Mouse (Mus musculus) CH12.LX (cell line): ENCODE measurements around the gene Klhl3. TPM values are rescaled to one million over a fixed set of nuclear protein-coding genes. Genes with fewer than 3 reads are reported as not detected.

ENCODE experiments used
- DNase-seq: peaks from one replicate; pipeline ENCODE4 v3.0.0-alpha.2; 2013; ENCODE audit errors: extremely low read depth
- H3K27ac ChIP-seq: 2 replicates; pipeline ENCODE4 v1.5.1; 2012; ENCODE audit warnings: low read depth, mild to moderate bottlenecking, control low read depth, moderate library complexity; ENCODE audit not compliant: insufficient read depth
- H3K27me3 ChIP-seq: replicated peaks from 2 replicates; pipeline ENCODE3; 2012; ENCODE audit warnings: inconsistent platforms
- H3K36me3 ChIP-seq, 2 experiments: replicated peaks in 1 of 2; 2 replicates each; pipeline versions ENCODE3 to v1.6.1; 2012; ENCODE audit warnings: inconsistent platforms in 1 of 2, low read length in 1 of 2, mild to moderate bottlenecking in 1 of 2, mixed read lengths in 1 of 2, moderate library complexity in 1 of 2; ENCODE audit not compliant: control insufficient read depth in 1 of 2, insufficient read depth in 1 of 2
- H3K4me1 ChIP-seq, 2 experiments: 2 replicates each; pipeline ENCODE4 v1.6.1; 2012; ENCODE audit warnings: inconsistent platforms in 1 of 2, moderate library complexity in 1 of 2; ENCODE audit not compliant: insufficient read depth in 2 of 2, control insufficient read depth in 1 of 2
- H3K4me2 ChIP-seq: 2 replicates; pipeline ENCODE4 v1.6.1; 2012; ENCODE audit warnings: low read depth, mild to moderate bottlenecking, control low read depth; ENCODE audit not compliant: poor library complexity, insufficient read depth, severe bottlenecking
- H3K4me3 ChIP-seq, 3 experiments: fragments of 150-350 bp in 1 of 3; sonication (generic) in 1 of 3; replicated peaks in 1 of 3; 2 replicates each; pipeline versions ENCODE3 to v1.5.1; 2011 to 2012; ENCODE audit warnings: low read depth in 2 of 3, low read length in 2 of 3, mild to moderate bottlenecking in 2 of 3, moderate library complexity in 2 of 3, control low read depth in 1 of 3, improper control_type of control experiment in 1 of 3, inconsistent platforms in 1 of 3, mixed read lengths in 1 of 3; ENCODE audit not compliant: poor library complexity in 1 of 3
- H3K79me2 ChIP-seq: replicated peaks from 2 replicates; pipeline ENCODE4 v1.6.1; 2012; ENCODE audit warnings: mild to moderate bottlenecking, moderate library complexity; ENCODE audit not compliant: control insufficient read depth, poor library complexity, insufficient read depth, severe bottlenecking; ENCODE audit errors: extremely low read depth
- H3K9ac ChIP-seq: 2 replicates; pipeline ENCODE4 v1.6.1; 2012; ENCODE audit warnings: low read depth, mild to moderate bottlenecking, control low read depth, moderate library complexity; ENCODE audit not compliant: insufficient read depth
- H3K9me3 ChIP-seq: replicated peaks from 2 replicates; pipeline ENCODE3; 2012; ENCODE audit warnings: low read length, inconsistent platforms, mixed read lengths
- BHLHE40 ChIP-seq: IDR thresholded peaks from 2 replicates; pipeline ENCODE4 v1.6.1; 2011; ENCODE audit warnings: mild to moderate bottlenecking, low read depth, low read length, improper control_type of control experiment
- CHD1 ChIP-seq: IDR thresholded peaks from 2 replicates; pipeline ENCODE4 v1.6.1; 2012; ENCODE audit warnings: low read depth, low read length, improper control_type of control experiment, inconsistent platforms
- CHD2 ChIP-seq: IDR thresholded peaks from 2 replicates; pipeline ENCODE4 v1.6.1; 2011; ENCODE audit warnings: low read length, improper control_type of control experiment
- CTCF ChIP-seq, 2 experiments: IDR thresholded peaks in 1 of 2; conservative IDR thresholded peaks in 1 of 2; 2 replicates each; pipeline ENCODE4 v1.5.1; 2011 to 2012; ENCODE audit warnings: low read depth in 2 of 2, low read length in 2 of 2, improper control_type of control experiment in 1 of 2, inconsistent platforms in 1 of 2, mild to moderate bottlenecking in 1 of 2, moderate library complexity in 1 of 2
- E2F4 ChIP-seq: IDR thresholded peaks from 2 replicates; pipeline ENCODE4 v1.6.1; 2011; ENCODE audit warnings: low read depth, low read length, improper control_type of control experiment; ENCODE audit not compliant: insufficient replicate concordance
- ELF1 ChIP-seq: IDR thresholded peaks from 2 replicates; pipeline ENCODE4 v1.6.1; 2014; ENCODE audit warnings: low read depth, mild to moderate bottlenecking, inconsistent platforms, low read length, improper control_type of control experiment
- IRF4 ChIP-seq: IDR thresholded peaks from 2 replicates; pipeline ENCODE4 v1.6.1; 2014; ENCODE audit warnings: low read depth, mild to moderate bottlenecking, inconsistent platforms, low read length, improper control_type of control experiment
- JUND ChIP-seq: conservative IDR thresholded peaks from 2 replicates; pipeline ENCODE4 v1.6.1; 2011; ENCODE audit warnings: low read depth, low read length, improper control_type of control experiment
- MAFK ChIP-seq: IDR thresholded peaks from 2 replicates; pipeline ENCODE4 v1.6.1; 2011; ENCODE audit warnings: low read length, improper control_type of control experiment; ENCODE audit not compliant: insufficient replicate concordance
- MAX ChIP-seq: IDR thresholded peaks from 2 replicates; pipeline ENCODE4 v1.6.1; 2011; ENCODE audit warnings: low read length, improper control_type of control experiment
- MEF2A ChIP-seq: IDR thresholded peaks from 2 replicates; pipeline ENCODE4 v1.6.1; 2014; ENCODE audit warnings: low read depth, mild to moderate bottlenecking, inconsistent platforms, low read length, improper control_type of control experiment, borderline replicate concordance
- NRF1 ChIP-seq: IDR thresholded peaks from 2 replicates; pipeline ENCODE4 v1.6.1; 2014; ENCODE audit warnings: low read depth, mild to moderate bottlenecking, inconsistent platforms, low read length, improper control_type of control experiment, moderate library complexity
- POLR2A ChIP-seq: IDR thresholded peaks from 2 replicates; pipeline ENCODE4 v1.6.1; 2011; ENCODE audit warnings: low read depth, mild to moderate bottlenecking, improper control_type of control experiment, low read length
- POLR2AphosphoS2 ChIP-seq: IDR thresholded peaks from 2 replicates; pipeline ENCODE4 v1.6.1; 2011; ENCODE audit warnings: low read depth, low read length, improper control_type of control experiment
- RAD21 ChIP-seq: IDR thresholded peaks from 2 replicates; pipeline ENCODE4 v1.6.1; 2011; ENCODE audit warnings: low read depth, mild to moderate bottlenecking, low read length, improper control_type of control experiment, moderate library complexity
- RCOR1 ChIP-seq: conservative IDR thresholded peaks from 2 replicates; pipeline ENCODE4 v1.6.1; 2012; ENCODE audit warnings: low read depth, mild to moderate bottlenecking, inconsistent platforms, low read length, improper control_type of control experiment
- SMC3 ChIP-seq: IDR thresholded peaks from 2 replicates; pipeline ENCODE4 v1.6.1; 2011; ENCODE audit warnings: low read depth, low read length, improper control_type of control experiment
- USF1 ChIP-seq: IDR thresholded peaks from 2 replicates; pipeline ENCODE4 v1.6.1; 2014; ENCODE audit warnings: low read depth, mild to moderate bottlenecking, inconsistent platforms, low read length, improper control_type of control experiment
- USF2 ChIP-seq: conservative IDR thresholded peaks from 2 replicates; pipeline ENCODE4 v1.6.1; 2011; ENCODE audit warnings: low read depth, low read length, improper control_type of control experiment
- ZC3H11A ChIP-seq: IDR thresholded peaks from 2 replicates; pipeline ENCODE4 v1.6.1; 2012; ENCODE audit warnings: low read depth, mild to moderate bottlenecking, inconsistent platforms, low read length, improper control_type of control experiment
- ZMIZ1 ChIP-seq: IDR thresholded peaks from 2 replicates; pipeline ENCODE4 v1.6.1; 2012; ENCODE audit warnings: low read depth, mild to moderate bottlenecking, inconsistent platforms, low read length, improper control_type of control experiment
- ZNF384 ChIP-seq: IDR thresholded peaks from 2 replicates; pipeline ENCODE4 v1.6.1; 2012; ENCODE audit warnings: low read depth, low read length, improper control_type of control experiment, inconsistent platforms
- dilution Hi-C: fragments of 300-500 bp; cut with MboI; formaldehyde crosslinking; loops from 2 replicates; pipeline ENCODE4 v1.14.3; 2020; ENCODE audit warnings: low sequenced_read_pairs; ENCODE audit not compliant: extremely low pct_unique_long_range_greater_than_20kb, extremely low pct_ligation_motif_present
- in situ Hi-C: fragments of 300-500 bp; cut with MboI; formaldehyde crosslinking; loops from 3 replicates; pipeline ENCODE4 v1.14.3; 2019; ENCODE audit warnings: low sequenced_read_pairs, low pct_ligation_motif_present, low pct_unique_long_range_greater_than_20kb, mixed read lengths
- polyA plus RNA-seq: library from polyadenylated mRNA; unstranded; fragments of >175 nt; gene quantifications from 2 replicates; pipeline ENCODE4 v1.2.1, GENCODE M21; 2012; ENCODE audit warnings: low read depth; ENCODE audit not compliant: insufficient read length
- total RNA-seq, 2 experiments: library from RNA; depleted of rRNA; stranded (reverse); fragments of 300-350 nt in 1 of 2; fragments of >200 nt in 1 of 2; gene quantifications; 2 replicates each; pipeline ENCODE4 v1.2.3; 2012 to 2014

Gene Klhl3
- total and polyA plus RNA-seq, 3 experiments = not detected

GRCm38 (mm10) chr13:58122786-58123297 lies 9.4 kb upstream of the Klhl3 start:
- H3K4me3 ChIP-seq = no peak overlapping the region
- H3K9me3 ChIP-seq = no peaks in the 10 kb centered on the region
- no peak overlapping the region for H3K4me2 ChIP-seq
- peaks cover 0 to 11% of the 10 kb centered on the region in 2 experiments; a peak in 3 of 4 replicates for H3K4me1 ChIP-seq
- dilution Hi-C loops = no loop called here
- H3K27me3 ChIP-seq = no peaks in the 10 kb centered on the region
- DNase-seq = no peak
- in situ Hi-C loops = no loop called here
- H3K9ac ChIP-seq = no peak overlapping the region
- peaks cover 18% of the 10 kb centered on the region for H3K79me2 ChIP-seq
- no peak overlapping the region for H3K27ac ChIP-seq
- TF ChIP-seq CHD2 = no peak
- no peak for TF ChIP-seq CTCF (conservative IDR thresholded peaks at IDR 0.05 in 1 of 2, IDR thresholded peaks at IDR 0.05 in 1 of 2; ENCODE audit: low read depth in 2 of 2, low read length in 2 of 2)
- no peak for TF ChIP-seq USF2
- no peak for TF ChIP-seq ELF1
- no peak for TF ChIP-seq NRF1
- TF ChIP-seq RCOR1 = no peak
- no peak for TF ChIP-seq POLR2A
- TF ChIP-seq ZC3H11A = no peak
- peak; percentile 47 for TF ChIP-seq ZNF384
- TF ChIP-seq E2F4 = no peak
- 0 out of 2 replicates have a peak, but pooled peaks have one; percentile 9 for TF ChIP-seq BHLHE40
- TF ChIP-seq, all 38 proteins: peak for 2
- peaks cover 0 to 9% of the 10 kb centered on the region in 2 experiments for H3K36me3 ChIP-seq

- Histone ChIP-seq H3K4me3 (no peak overlapping the region), H3K9ac (no peak overlapping the region), H3K27ac (no peak overlapping the region), H3K9me3 (no peaks in the 10 kb centered on the region), H3K4me1 (peaks cover 0 to 18% of the 10 kb centered on the region in 2 experiments; a peak in 2 of 4 replicates), H3K36me3 (no peaks in the 10 kb centered on the region), H3K4me2 (0 out of 2 replicates have a peak overlapping the region, but pooled peaks have one; percentile 17), H3K27me3 (peaks cover 6% of the 10 kb centered on the region), H3K79me2 (no peaks in the 10 kb centered on the region)
- dilution Hi-C loops = no loop called here
- no peak for DNase-seq
- TF ChIP-seq RAD21 = peak; percentile 34
- TF ChIP-seq CTCF (conservative IDR thresholded peaks at IDR 0.05 in 1 of 2, IDR thresholded peaks at IDR 0.05 in 1 of 2; ENCODE audit: low read depth in 2 of 2, low read length in 2 of 2) = peak; percentile 47 to 72
- no peak for TF ChIP-seq MEF2A
- no peak for TF ChIP-seq JUND
- no peak for TF ChIP-seq MAFK
- peak; percentile 28; the same call in 1 of the 2 replicates for TF ChIP-seq SMC3
- no peak for TF ChIP-seq MAX
- no peak for TF ChIP-seq CHD1
- no peak for TF ChIP-seq POLR2AphosphoS2
- no peak for TF ChIP-seq ZMIZ1
- no peak for TF ChIP-seq RCOR1
- TF ChIP-seq USF2 = no peak
- TF ChIP-seq USF1 = no peak
- TF ChIP-seq IRF4 = no peak
- in situ Hi-C loops = no loop called here
Measured at GRCm38 (mm10) chr13:58117318-58118017, 4.1 kb upstream of the Klhl3 start.
